Mouse (Mus musculus): Measurements from ENCODE around the gene Gpd2.

GRCm38 (mm10) chr2:57269690-57270435, 32.4 kb downstream of the Gpd2 start:
- TF ChIP-seq POLR2A (IDR thresholded peaks at IDR 0.05; ENCODE audit: control insufficient read depth, low read depth, low read length): no peak
- no peak for TF ChIP-seq CTCF (IDR thresholded peaks at IDR 0.05; ENCODE audit: control insufficient read depth, insufficient read depth, insufficient replicate concordance, low read depth, low read length)
